Mouse (Mus musculus): ENCODE measurements around the gene Prr5l. TPM values are rescaled to one million over a fixed set of nuclear protein-coding genes. Genes with fewer than 3 reads are reported as not detected.

Gene Prr5l
- polyA plus RNA-seq, 1 experiment from 2014 or later: 14.2 TPM

- H3K36me3 ChIP-seq (ENCODE audit: control insufficient read depth, insufficient read depth, low read length): no peaks in the 10 kb centered on the region
- no peak overlapping the region for H3K4me2 ChIP-seq (ENCODE audit: low read depth, low read length)
- H3K4me1 ChIP-seq (ENCODE audit: control insufficient read depth, insufficient read depth, low read length): no peaks in the 10 kb centered on the region
- no peak for DNase-seq (ENCODE audit: low spot score)
- H3K9me3 ChIP-seq (ENCODE audit: control insufficient read depth, low read length): no peaks in the 10 kb centered on the region
- H3K27ac ChIP-seq (replicated peaks; ENCODE audit: low read depth, low read length): no peak overlapping the region
- no peak overlapping the region for H3K4me3 ChIP-seq (ENCODE audit: low read depth, low read length)
- no peak for ATAC-seq (ENCODE audit: low read depth)
- 65% methylated on average over 4 of the region's 4 CpGs for WGBS
- no peaks in the 10 kb centered on the region for H3K27me3 ChIP-seq (replicated peaks; ENCODE audit: control insufficient read depth, insufficient read depth, low read length)
- H3K9ac ChIP-seq (ENCODE audit: low read depth, low read length): no peak overlapping the region
Measured at GRCm38 (mm10) chr2:101781357-101781777, 101.5 kb downstream of the Prr5l start.

GRCm38 (mm10) chr2:101778080-101778479, 104.7 kb downstream of the Prr5l start:
- no peak overlapping the region for H3K27ac ChIP-seq (replicated peaks; ENCODE audit: low read depth, low read length)
- no peak overlapping the region for H3K9ac ChIP-seq (ENCODE audit: low read depth, low read length)
- H3K4me1 ChIP-seq (ENCODE audit: control insufficient read depth, insufficient read depth, low read length): no peaks in the 10 kb centered on the region
- ATAC-seq (ENCODE audit: low read depth) (no peak), DNase-seq (ENCODE audit: low spot score) (no peak)
- no peaks in the 10 kb centered on the region for H3K36me3 ChIP-seq (ENCODE audit: control insufficient read depth, insufficient read depth, low read length)
- no peaks in the 10 kb centered on the region for H3K9me3 ChIP-seq (ENCODE audit: control insufficient read depth, low read length)
- no peaks in the 10 kb centered on the region for H3K27me3 ChIP-seq (replicated peaks; ENCODE audit: control insufficient read depth, insufficient read depth, low read length)
- H3K4me2 ChIP-seq (ENCODE audit: low read depth, low read length): no peak overlapping the region
- WGBS: 86% methylated on average over 6 of the region's 6 CpGs
- H3K4me3 ChIP-seq (ENCODE audit: low read depth, low read length): no peak overlapping the region

GRCm38 (mm10) chr2:101763503-101763902, 119.3 kb downstream of the Prr5l start:
- Histone ChIP-seq H3K4me3 (ENCODE audit: low read depth, low read length) (no peak overlapping the region), H3K27me3 (replicated peaks; ENCODE audit: control insufficient read depth, insufficient read depth, low read length) (no peaks in the 10 kb centered on the region), H3K4me1 (ENCODE audit: control insufficient read depth, insufficient read depth, low read length) (peaks cover 13% of the 10 kb centered on the region), H3K27ac (replicated peaks; ENCODE audit: low read depth, low read length) (peak overlapping the region; percentile 65), H3K4me2 (ENCODE audit: low read depth, low read length) (no peak overlapping the region), H3K36me3 (ENCODE audit: control insufficient read depth, insufficient read depth, low read length) (no peaks in the 10 kb centered on the region), H3K9ac (ENCODE audit: low read depth, low read length) (no peak overlapping the region), H3K9me3 (ENCODE audit: control insufficient read depth, low read length) (no peaks in the 10 kb centered on the region)
- no peak for DNase-seq (ENCODE audit: low spot score)
- ATAC-seq (ENCODE audit: low read depth): no peak
- WGBS: 89% methylated on average over 5 of the region's 5 CpGs

- Histone ChIP-seq H3K9me3 (ENCODE audit: control insufficient read depth, low read length) (no peaks in the 10 kb centered on the region), H3K4me1 (ENCODE audit: control insufficient read depth, insufficient read depth, low read length) (peaks cover 13% of the 10 kb centered on the region), H3K36me3 (ENCODE audit: control insufficient read depth, insufficient read depth, low read length) (no peaks in the 10 kb centered on the region), H3K9ac (ENCODE audit: low read depth, low read length) (no peak overlapping the region), H3K27ac (replicated peaks; ENCODE audit: low read depth, low read length) (peak overlapping the region; percentile 65), H3K4me3 (ENCODE audit: low read depth, low read length) (no peak overlapping the region), H3K4me2 (ENCODE audit: low read depth, low read length) (0 out of 2 replicates have a peak overlapping the region, but pooled peaks have one; percentile 7), H3K27me3 (replicated peaks; ENCODE audit: control insufficient read depth, insufficient read depth, low read length) (no peaks in the 10 kb centered on the region)
- peak; percentile 83 for DNase-seq (ENCODE audit: low spot score)
- WGBS: 46% methylated on average over 4 of the region's 4 CpGs
- ATAC-seq (ENCODE audit: low read depth): peak; percentile 62
Measured at GRCm38 (mm10) chr2:101762955-101763386, 119.9 kb downstream of the Prr5l start.

- 48% methylated on average over 10 of the region's 10 CpGs for WGBS
Measured at GRCm38 (mm10) chr2:101762405-101762804, 120.4 kb downstream of the Prr5l start.

GRCm38 (mm10) chr2:101761898-101762297, 120.9 kb downstream of the Prr5l start:
- no peak overlapping the region for H3K9ac ChIP-seq (ENCODE audit: low read depth, low read length)
- ATAC-seq (ENCODE audit: low read depth): no peak
- peak overlapping the region; percentile 65 for H3K27ac ChIP-seq (replicated peaks; ENCODE audit: low read depth, low read length)

More at GRCm38 (mm10) chr2:101762405-101762804, 120.4 kb downstream of the Prr5l start:
- peak overlapping the region; percentile 65 for H3K27ac ChIP-seq (replicated peaks; ENCODE audit: low read depth, low read length)
- DNase-seq (ENCODE audit: low spot score) (peak; percentile 76), ATAC-seq (ENCODE audit: low read depth) (peak; percentile 69)
- no peaks in the 10 kb centered on the region for H3K9me3 ChIP-seq (ENCODE audit: control insufficient read depth, low read length)
- no peak overlapping the region for H3K9ac ChIP-seq (ENCODE audit: low read depth, low read length)
- 0 out of 2 replicates have a peak overlapping the region, but pooled peaks have one; percentile 7 for H3K4me2 ChIP-seq (ENCODE audit: low read depth, low read length)
- no peak overlapping the region for H3K4me3 ChIP-seq (ENCODE audit: low read depth, low read length)
- no peaks in the 10 kb centered on the region for H3K27me3 ChIP-seq (replicated peaks; ENCODE audit: control insufficient read depth, insufficient read depth, low read length)
- H3K4me1 ChIP-seq (ENCODE audit: control insufficient read depth, insufficient read depth, low read length): peaks cover 13% of the 10 kb centered on the region
- H3K36me3 ChIP-seq (ENCODE audit: control insufficient read depth, insufficient read depth, low read length): no peaks in the 10 kb centered on the region

GRCm38 (mm10) chr2:101759523-101760277, 123.1 kb downstream of the Prr5l start:
- DNase-seq (ENCODE audit: low spot score) (peak; percentile 88), ATAC-seq (ENCODE audit: low read depth) (peak; percentile 56; the same call in 1 of the 2 replicates)
- H3K9me3 ChIP-seq (ENCODE audit: control insufficient read depth, low read length): no peaks in the 10 kb centered on the region
- no peak overlapping the region for H3K9ac ChIP-seq (ENCODE audit: low read depth, low read length)
- 50% methylated on average over 9 of the region's 9 CpGs for WGBS
- no peak overlapping the region for H3K4me3 ChIP-seq (ENCODE audit: low read depth, low read length)
- H3K27ac ChIP-seq (replicated peaks; ENCODE audit: low read depth, low read length): peak overlapping the region; percentile 71
- peaks cover 30% of the 10 kb centered on the region for H3K4me1 ChIP-seq (ENCODE audit: control insufficient read depth, insufficient read depth, low read length)
- no peaks in the 10 kb centered on the region for H3K36me3 ChIP-seq (ENCODE audit: control insufficient read depth, insufficient read depth, low read length)
- no peak overlapping the region for H3K4me2 ChIP-seq (ENCODE audit: low read depth, low read length)
- H3K27me3 ChIP-seq (replicated peaks; ENCODE audit: control insufficient read depth, insufficient read depth, low read length): no peaks in the 10 kb centered on the region

More at GRCm38 (mm10) chr2:101761898-101762297, 120.9 kb downstream of the Prr5l start:
- Histone ChIP-seq H3K36me3 (ENCODE audit: control insufficient read depth, insufficient read depth, low read length) (no peaks in the 10 kb centered on the region), H3K27me3 (replicated peaks; ENCODE audit: control insufficient read depth, insufficient read depth, low read length) (no peaks in the 10 kb centered on the region), H3K4me3 (ENCODE audit: low read depth, low read length) (no peak overlapping the region), H3K4me2 (ENCODE audit: low read depth, low read length) (no peak overlapping the region), H3K9me3 (ENCODE audit: control insufficient read depth, low read length) (no peaks in the 10 kb centered on the region), H3K4me1 (ENCODE audit: control insufficient read depth, insufficient read depth, low read length) (peaks cover 13% of the 10 kb centered on the region)
- DNase-seq (ENCODE audit: low spot score): no peak
- WGBS: 86% methylated on average over 1 of the region's 1 CpGs

GRCm38 (mm10) chr2:101757806-101758205, 125.0 kb downstream of the Prr5l start:
- H3K27ac ChIP-seq (replicated peaks; ENCODE audit: low read depth, low read length): no peak overlapping the region
- ATAC-seq (ENCODE audit: low read depth): no peak
- 90% methylated on average over 1 of the region's 1 CpGs for WGBS

More at GRCm38 (mm10) chr2:101757806-101758205, 125.0 kb downstream of the Prr5l start:
- Histone ChIP-seq H3K9me3 (ENCODE audit: control insufficient read depth, low read length) (no peaks in the 10 kb centered on the region), H3K27me3 (replicated peaks; ENCODE audit: control insufficient read depth, insufficient read depth, low read length) (no peaks in the 10 kb centered on the region), H3K4me3 (ENCODE audit: low read depth, low read length) (no peak overlapping the region), H3K9ac (ENCODE audit: low read depth, low read length) (no peak overlapping the region), H3K4me2 (ENCODE audit: low read depth, low read length) (no peak overlapping the region), H3K36me3 (ENCODE audit: control insufficient read depth, insufficient read depth, low read length) (no peaks in the 10 kb centered on the region), H3K4me1 (ENCODE audit: control insufficient read depth, insufficient read depth, low read length) (peaks cover 30% of the 10 kb centered on the region)
- DNase-seq (ENCODE audit: low spot score): no peak

All from embryonic facial prominence, embryonic 14.5 days (tissue).